Mouse (Mus musculus) adrenal gland, adult 2 months (tissue): ENCODE measurements around the gene Sez6l. TPM values are rescaled to one million over a fixed set of nuclear protein-coding genes. Genes with fewer than 3 reads are reported as not detected.
A peak's percentile ranks its signal among the peaks of the same experiment; 100 is the strongest.
"Not testable (repeated sequence)": the region's sequence is repeated elsewhere in the genome, so short reads cannot be mapped to it uniquely, and the experiment has no call there.

Experiments used
- DNase-seq: peaks from one replicate; pipeline ENCODE4 v3.0.0; 2021
- polyA plus RNA-seq: library from polyadenylated mRNA; depleted of rRNA; stranded (reverse); fragments of >200 nt; gene quantifications from 2 replicates; pipeline ENCODE4 v1.2.3, GENCODE M21; 2012
- total RNA-seq, 2 experiments: library from RNA; stranded (reverse); gene quantifications; 2 replicates each; pipeline ENCODE4 v1.2.3; 2021

Gene Sez6l
- total and polyA plus RNA-seq, 3 experiments = 5.1 to 8.9 (median 7.0) TPM

GRCm38 (mm10) chr5:112433004-112433403, 144.0 kb downstream of the Sez6l start:
- peak; percentile 70 for DNase-seq

- no peak for DNase-seq
These were observed 145.0 kb downstream of the Sez6l start for GRCm38 (mm10) chr5:112432033-112432432.

GRCm38 (mm10) chr5:112431120-112431775, 145.7 kb downstream of the Sez6l start:
- DNase-seq = no peak

- peak; percentile 74 for DNase-seq
These were observed 148.0 kb downstream of the Sez6l start for GRCm38 (mm10) chr5:112428944-112429343.

- DNase-seq = peak; percentile 53
These were observed 149.7 kb downstream of the Sez6l start for GRCm38 (mm10) chr5:112427283-112427682.

GRCm38 (mm10) chr5:112426635-112427034, 150.3 kb downstream of the Sez6l start:
- no peak for DNase-seq

GRCm38 (mm10) chr5:112419535-112419934, 157.4 kb downstream of the Sez6l start:
- no peak for DNase-seq

GRCm38 (mm10) chr5:112418023-112418422, 159.0 kb downstream of the Sez6l start:
- no peak for DNase-seq

- no peak for DNase-seq
These were observed 160.3 kb downstream of the Sez6l start for GRCm38 (mm10) chr5:112416673-112417072.

GRCm38 (mm10) chr5:112412781-112413180, 164.2 kb downstream of the Sez6l start:
- not testable (repeated sequence) for DNase-seq

GRCm38 (mm10) chr5:112411514-112412335, 165.3 kb downstream of the Sez6l start:
- no peak for DNase-seq

- DNase-seq = no peak
These were observed 165.9 kb downstream of the Sez6l start for GRCm38 (mm10) chr5:112411072-112411471.

- DNase-seq = no peak
These were observed 167.7 kb downstream of the Sez6l start for GRCm38 (mm10) chr5:112409274-112409673.

- DNase-seq = no peak
These were observed 171.0 kb downstream of the Sez6l start for GRCm38 (mm10) chr5:112406017-112406416.

GRCm38 (mm10) chr5:112402437-112402836, 174.5 kb downstream of the Sez6l start:
- no peak for DNase-seq

- DNase-seq = peak; percentile 17
These were observed 177.7 kb downstream of the Sez6l start for GRCm38 (mm10) chr5:112399284-112399683.

- DNase-seq = no peak
These were observed 180.9 kb downstream of the Sez6l start for GRCm38 (mm10) chr5:112396066-112396465.

GRCm38 (mm10) chr5:112394779-112395443, 182.1 kb downstream of the Sez6l start, which contains the start of gene Asphd2:
Gene Asphd2, minus strand, starts transcription at chr5:112394866.
- peak; percentile 44 for DNase-seq

GRCm38 (mm10) chr5:112394415-112394763, 182.6 kb downstream of the Sez6l start:
- DNase-seq = no peak

- DNase-seq = no peak
These were observed 183.1 kb downstream of the Sez6l start for GRCm38 (mm10) chr5:112393741-112394414.

GRCm38 (mm10) chr5:112391676-112392323, 185.2 kb downstream of the Sez6l start:
- DNase-seq = no peak

- no peak for DNase-seq
These were observed 186.0 kb downstream of the Sez6l start for GRCm38 (mm10) chr5:112391002-112391401.
